Mouse (Mus musculus): ENCODE measurements at regions not wholly inside any gene's neighbourhood (a gene's known extent, or its start where the extent isn't known, plus 50 kb on each side); places are given as distances from the start of the nearest gene placed in this dataset.

- Histone ChIP-seq H3K4me2 (replicated peaks) (no peak overlapping the region), H3K4me1 (replicated peaks) (no peaks in the 10 kb centered on the region), H3K27ac (no peak overlapping the region), H3K9me3 (no peaks in the 10 kb centered on the region), H3K36me3 (no peaks in the 10 kb centered on the region), H3K9ac (no peak overlapping the region), H3K27me3 (replicated peaks) (no peaks in the 10 kb centered on the region), H3K4me3 (replicated peaks) (no peak overlapping the region)
- 49% methylated on average over 4 of the region's 4 CpGs for WGBS
- no peak for ATAC-seq
These were observed 211.4 kb downstream of the Slitrk6 start for GRCm38 (mm10) chr14:110543303-110544134.

GRCm38 (mm10) chr14:110527306-110527705 is 227.6 kb downstream of the Slitrk6 start:
- H3K36me3 ChIP-seq: no peaks in the 10 kb centered on the region
- no peak overlapping the region for H3K9ac ChIP-seq
- H3K9me3 ChIP-seq: no peaks in the 10 kb centered on the region
- no peaks in the 10 kb centered on the region for H3K27me3 ChIP-seq (replicated peaks)
- no peak overlapping the region for H3K4me2 ChIP-seq (replicated peaks)
- ATAC-seq: no peak
- H3K4me1 ChIP-seq (replicated peaks): no peaks in the 10 kb centered on the region
- H3K27ac ChIP-seq: no peak overlapping the region
- 78% methylated on average over 3 of the region's 3 CpGs for WGBS
- H3K4me3 ChIP-seq (replicated peaks): no peak overlapping the region

- Histone ChIP-seq H3K4me3 (replicated peaks) (no peak overlapping the region), H3K4me1 (replicated peaks) (no peaks in the 10 kb centered on the region), H3K4me2 (replicated peaks) (no peak overlapping the region), H3K27me3 (replicated peaks) (no peaks in the 10 kb centered on the region), H3K36me3 (no peaks in the 10 kb centered on the region), H3K27ac (no peak overlapping the region), H3K9me3 (no peaks in the 10 kb centered on the region), H3K9ac (no peak overlapping the region)
- ATAC-seq: 0 out of 2 replicates have a peak, but pooled peaks have one; percentile 39
- 49% methylated on average over 3 of the region's 3 CpGs for WGBS
These were observed 269.9 kb downstream of the Slitrk6 start for GRCm38 (mm10) chr14:110485057-110485456.

GRCm38 (mm10) chr14:110472743-110473142 is 282.2 kb downstream of the Slitrk6 start:
- Histone ChIP-seq H3K9ac (no peak overlapping the region), H3K4me1 (replicated peaks) (no peaks in the 10 kb centered on the region), H3K27ac (no peak overlapping the region), H3K4me2 (replicated peaks) (no peak overlapping the region), H3K36me3 (no peaks in the 10 kb centered on the region), H3K9me3 (no peaks in the 10 kb centered on the region), H3K27me3 (replicated peaks) (no peaks in the 10 kb centered on the region), H3K4me3 (replicated peaks) (no peak overlapping the region)
- no peak for ATAC-seq
- WGBS: 71% methylated on average over 3 of the region's 3 CpGs

- H3K27ac ChIP-seq: no peak overlapping the region
- H3K4me2 ChIP-seq (replicated peaks): no peak overlapping the region
- H3K4me3 ChIP-seq (replicated peaks): no peak overlapping the region
- no peaks in the 10 kb centered on the region for H3K9me3 ChIP-seq
- H3K9ac ChIP-seq: no peak overlapping the region
- H3K27me3 ChIP-seq (replicated peaks): no peaks in the 10 kb centered on the region
- no peak for ATAC-seq
- no peaks in the 10 kb centered on the region for H3K36me3 ChIP-seq
- 62% methylated on average over 3 of the region's 3 CpGs for WGBS
- H3K4me1 ChIP-seq (replicated peaks): no peaks in the 10 kb centered on the region
These were observed 282.8 kb downstream of the Slitrk6 start for GRCm38 (mm10) chr14:110472176-110472575.

- H3K9ac ChIP-seq: no peak overlapping the region
- no peaks in the 10 kb centered on the region for H3K9me3 ChIP-seq
- H3K27ac ChIP-seq: no peak overlapping the region
- H3K27me3 ChIP-seq (replicated peaks): no peaks in the 10 kb centered on the region
- H3K36me3 ChIP-seq: no peaks in the 10 kb centered on the region
- no peak overlapping the region for H3K4me3 ChIP-seq (replicated peaks)
- no peak for ATAC-seq
- H3K4me1 ChIP-seq (replicated peaks): no peaks in the 10 kb centered on the region
- H3K4me2 ChIP-seq (replicated peaks): no peak overlapping the region
- 92% methylated on average over 1 of the region's 1 CpGs for WGBS
These were observed 284.2 kb downstream of the Slitrk6 start for GRCm38 (mm10) chr14:110470714-110471113.

- H3K27me3 ChIP-seq (replicated peaks): no peaks in the 10 kb centered on the region
- no peaks in the 10 kb centered on the region for H3K4me1 ChIP-seq (replicated peaks)
- no peak overlapping the region for H3K27ac ChIP-seq
- H3K4me2 ChIP-seq (replicated peaks): no peak overlapping the region
- H3K9ac ChIP-seq: no peak overlapping the region
- H3K36me3 ChIP-seq: no peaks in the 10 kb centered on the region
- no peak overlapping the region for H3K4me3 ChIP-seq (replicated peaks)
- 80% methylated on average over 6 of the region's 6 CpGs for WGBS
- ATAC-seq: no peak
- H3K9me3 ChIP-seq: no peaks in the 10 kb centered on the region
These were observed 286.3 kb downstream of the Slitrk6 start for GRCm38 (mm10) chr14:110468457-110469311.
